8 mouse cellular contexts compared by ENCODE assay signal in the genomic region with DNA sequence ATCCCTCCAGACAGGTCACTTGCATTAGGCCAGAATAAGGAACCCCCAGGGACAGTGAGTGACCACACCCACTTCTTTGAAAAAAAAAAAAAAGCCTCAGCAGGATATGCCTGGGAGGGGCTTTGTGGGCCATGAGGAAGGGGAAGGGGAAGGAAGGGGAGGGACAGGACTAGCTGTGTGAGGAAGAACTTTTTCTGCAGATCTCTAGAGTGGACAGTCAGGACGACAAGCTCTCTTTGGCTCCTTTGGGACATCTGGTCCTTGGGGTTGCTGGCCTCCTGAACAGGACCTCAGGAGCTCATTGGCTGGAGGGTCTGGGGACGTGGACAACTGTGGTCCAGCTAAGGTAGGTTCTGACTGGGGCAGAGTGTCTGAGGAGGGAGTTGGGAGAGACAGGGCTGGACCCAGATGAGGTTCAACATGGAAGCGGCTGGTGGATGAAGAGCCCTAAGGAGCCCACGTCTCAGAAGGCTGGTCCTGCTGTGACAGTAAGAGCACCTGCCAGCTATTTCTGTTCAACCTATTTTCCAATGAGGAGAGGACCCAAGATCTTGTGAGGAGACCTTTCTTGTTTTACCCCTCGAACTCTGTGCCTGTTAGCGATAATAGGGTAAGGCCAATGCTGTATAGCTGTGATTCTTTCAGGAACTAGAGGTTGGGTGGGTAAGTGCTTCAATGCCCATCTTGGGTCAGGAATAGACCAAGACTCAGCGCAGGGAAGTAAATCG. TPM values are rescaled to one million over a fixed set of nuclear protein-coding genes. Genes with fewer than 3 reads are reported as not detected.
DNase-seq lines count a peak whose midpoint lies in the region; ATAC-seq and TF ChIP-seq lines count a peak whose summit lies in the region.

A gene (plus strand): TSS at position 118 of the 728 bp plus-strand sequence.

- H3K4me3 ChIP-seq in liver, adult 2 months (ENCODE audit: insufficient read depth, low read depth, low read length): peak within 1 kb of the TSS; percentile 45
- no peak within 1 kb of the TSS for H3K4me3 ChIP-seq in hindbrain, embryonic 15.5 days
- peak within 1 kb of the TSS; percentile 44 for H3K4me3 ChIP-seq in liver, embryonic 15.5 days (replicated peaks)
- 0 out of 2 replicates have a peak within 1 kb of the TSS, but pooled peaks have one; percentile 3 for H3K4me3 ChIP-seq in stomach, embryonic 14.5 days (ENCODE audit: low read depth, low read length)

- H3K27ac ChIP-seq in liver, adult 2 months (replicated peaks; ENCODE audit: insufficient read depth, low read depth, low read length): peak within 1 kb of the TSS; percentile 43; the same call in 1 of the 2 replicates
- H3K27ac ChIP-seq in hindbrain, embryonic 15.5 days (replicated peaks): no peak within 1 kb of the TSS
- 0 out of 2 replicates have a peak within 1 kb of the TSS, but pooled peaks have one; percentile 41 for H3K27ac ChIP-seq in liver, embryonic 15.5 days (replicated peaks)
- H3K27ac ChIP-seq in stomach, embryonic 14.5 days (ENCODE audit: low read length): no peak within 1 kb of the TSS

- no peaks in the 10 kb centered on the region for H3K27me3 ChIP-seq in liver, adult 2 months (ENCODE audit: control insufficient read depth, insufficient read depth, low read length)
- no peaks in the 10 kb centered on the region for H3K27me3 ChIP-seq in hindbrain, embryonic 15.5 days
- H3K27me3 ChIP-seq in liver, embryonic 15.5 days: peaks cover 30% of the 10 kb centered on the region
- H3K27me3 ChIP-seq in stomach, embryonic 14.5 days (ENCODE audit: control insufficient read depth, insufficient read depth, low read length): no peaks in the 10 kb centered on the region

- H3K79me2 ChIP-seq in liver, adult 2 months (ENCODE audit: control insufficient read depth, insufficient read depth, low read length): no peaks in the 10 kb centered on the region

- DNase-seq in liver, adult 2 months (ENCODE audit: extremely low read depth, low read depth, low spot score): peak; percentile 37
- no peak for DNase-seq in liver
- DNase-seq in cerebellum, adult 11 months: no peak
- DNase-seq in yolk sac, embryonic 10.5 days (ENCODE audit: low spot score): no peak
- no peak for DNase-seq in left cerebral cortex, adult 11 months (ENCODE audit: low spot score)

- 70% methylated on average over 8 of the region's 8 CpGs for WGBS in liver, adult 2 months
- WGBS in hindbrain, embryonic 15.5 days: 89% methylated on average over 8 of the region's 8 CpGs
- 49% methylated on average over 8 of the region's 8 CpGs for WGBS in liver, embryonic 15.5 days (ENCODE audit: insufficient replicate concordance)
- WGBS in stomach, embryonic 14.5 days: 84% methylated on average over 8 of the region's 8 CpGs

- no peak for TF ChIP-seq CTCF in liver, adult 2 months (IDR thresholded peaks at IDR 0.05; ENCODE audit: low read depth, low read length)

- no peaks in the 10 kb centered on the region for H3K9me3 ChIP-seq in hindbrain, embryonic 15.5 days
- no peaks in the 10 kb centered on the region for H3K9me3 ChIP-seq in liver, embryonic 15.5 days (replicated peaks)
- H3K9me3 ChIP-seq in stomach, embryonic 14.5 days (ENCODE audit: control insufficient read depth, low read depth, low read length): no peaks in the 10 kb centered on the region

- H3K4me1 ChIP-seq in liver, adult 2 months (ENCODE audit: control insufficient read depth, insufficient read depth, low read length): no peaks in the 10 kb centered on the region
- no peaks in the 10 kb centered on the region for H3K4me1 ChIP-seq in hindbrain, embryonic 15.5 days (replicated peaks)
- peaks cover 10% of the 10 kb centered on the region for H3K4me1 ChIP-seq in liver, embryonic 15.5 days (replicated peaks)
- H3K4me1 ChIP-seq in stomach, embryonic 14.5 days (ENCODE audit: control insufficient read depth, insufficient read depth, low read length): no peaks in the 10 kb centered on the region

- peak within 1 kb of the TSS; percentile 5; the same call in 1 of the 2 replicates for H3K4me2 ChIP-seq in hindbrain, embryonic 15.5 days
- peak within 1 kb of the TSS; percentile 39 for H3K4me2 ChIP-seq in liver, embryonic 15.5 days
- no peak within 1 kb of the TSS; the same call in 1 of the 2 replicates for H3K4me2 ChIP-seq in stomach, embryonic 14.5 days (replicated peaks; ENCODE audit: low read depth, low read length)

- no peak for ATAC-seq in hindbrain, embryonic 15.5 days (ENCODE audit: low FRiP score, low read depth)
- ATAC-seq in liver, embryonic 15.5 days (ENCODE audit: insufficient read depth): peak; percentile 47
- no peak for ATAC-seq in stomach, embryonic 14.5 days (ENCODE audit: insufficient number of reproducible peaks, insufficient read depth, low FRiP score, low read depth)

- H3K9ac ChIP-seq in liver, adult 2 months (ENCODE audit: low read depth, low read length): peak within 1 kb of the TSS; percentile 56; the same call in 1 of the 2 replicates
- no peak within 1 kb of the TSS for H3K9ac ChIP-seq in hindbrain, embryonic 15.5 days
- no peak within 1 kb of the TSS for H3K9ac ChIP-seq in liver, embryonic 15.5 days
- no peak within 1 kb of the TSS for H3K9ac ChIP-seq in stomach, embryonic 14.5 days (replicated peaks; ENCODE audit: low read depth, low read length)

- no peaks in the 10 kb centered on the region for H3K36me3 ChIP-seq in liver, adult 2 months (ENCODE audit: control insufficient read depth, insufficient read depth, low read length)
- no peaks in the 10 kb centered on the region for H3K36me3 ChIP-seq in hindbrain, embryonic 15.5 days
- no peaks in the 10 kb centered on the region for H3K36me3 ChIP-seq in liver, embryonic 15.5 days (replicated peaks)
- H3K36me3 ChIP-seq in stomach, embryonic 14.5 days (ENCODE audit: control insufficient read depth, insufficient read depth, low read length): no peaks in the 10 kb centered on the region

- TF ChIP-seq POLR2A in liver, adult 2 months (IDR thresholded peaks at IDR 0.05; ENCODE audit: extremely low read depth, insufficient read depth, low read length): 0 out of 2 replicates have a peak, but pooled peaks have one; percentile 18

RNA-seq across cellular contexts. Expression of the gene that starts here (rescaled TPM):
- total RNA-seq in liver, adult 2 months (2014; rRNA removed): 0.74 and 1.4 TPM in 2 replicates
- 0.37 and 0.73 TPM in 2 replicates for polyA plus RNA-seq in liver, adult 2 months (2012; rRNA removed)
- polyA plus RNA-seq in hindbrain, embryonic 15.5 days (2015; fragmentation: Nextera tagmentation; extraction: Ambion mirVana): 2.0 and 2.4 TPM in 2 replicates
- polyA plus RNA-seq in liver, embryonic 15.5 days (2015; fragmentation: Nextera tagmentation; extraction: Ambion mirVana): 2.1 and 2.9 TPM in 2 replicates
- polyA plus RNA-seq in stomach, embryonic 14.5 days (2014; fragmentation: Nextera tagmentation; extraction: Ambion mirVana): 4.1 and 4.9 TPM in 2 replicates

Comparison
In these comparisons a context has a peak if more than half of its experiments do, and no peak if none do; other contexts are left out.
1. H3K27ac ChIP-seq: peak in liver, adult 2 months (single experiment) and liver, embryonic 15.5 days (single experiment); none in hindbrain, embryonic 15.5 days (single experiment) and stomach, embryonic 14.5 days (single experiment).